10 mouse cellular contexts compared by ENCODE assay signal in the genomic region with DNA sequence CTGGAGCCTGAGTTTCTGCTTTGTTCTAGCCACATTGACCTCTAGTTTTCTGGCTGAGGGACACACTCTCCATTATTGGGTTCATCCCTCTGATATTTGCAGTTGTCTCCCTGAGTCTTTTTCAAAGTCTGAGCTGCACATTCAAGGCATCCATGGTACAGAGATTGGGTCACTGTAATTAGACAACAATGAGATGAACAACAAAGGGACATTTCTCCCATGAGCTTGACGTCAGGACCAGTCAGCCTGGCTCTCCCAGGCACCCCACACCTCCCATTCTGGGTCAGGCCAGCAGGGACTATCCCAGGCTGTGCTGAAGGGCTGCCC. TPM values are rescaled to one million over a fixed set of nuclear protein-coding genes. Genes with fewer than 3 reads are reported as not detected.
DNase-seq lines count a peak whose midpoint lies in the region; ATAC-seq and TF ChIP-seq lines count a peak whose summit lies in the region.
"Had no signal": no experiment of that assay in that cellular context is flagged by ENCODE, and none has a peak within 500 bp of the region (broad histone marks: within the 10 kb centered on the region; RNA-seq: fewer than 3 reads in every experiment).

No protein-coding gene starts in this region.

- peak; percentile 15; the same call in 1 of the 2 replicates for ATAC-seq in heart, embryonic 12.5 days (ENCODE audit: insufficient number of reproducible peaks, low FRiP score)
- ATAC-seq in midbrain, embryonic 11.5 days (ENCODE audit: low FRiP score), result 0 out of 2 replicates have a peak, but pooled peaks have one; percentile 22
- ATAC-seq in midbrain, embryonic 16.5 days, result no peak
- ATAC-seq in hindbrain, embryonic 12.5 days (ENCODE audit: low FRiP score), result peak; percentile 51; the same call in 1 of the 2 replicates

- H3K9me3 ChIP-seq in heart, embryonic 12.5 days (replicated peaks), result no peaks in the 10 kb centered on the region
- no peaks in the 10 kb centered on the region for H3K9me3 ChIP-seq in midbrain, embryonic 11.5 days (ENCODE audit: control insufficient read depth, low read length)
- no peaks in the 10 kb centered on the region for H3K9me3 ChIP-seq in midbrain, embryonic 16.5 days (replicated peaks; ENCODE audit: control insufficient read depth, low read length, poor library complexity, severe bottlenecking)
- no peaks in the 10 kb centered on the region for H3K9me3 ChIP-seq in hindbrain, embryonic 12.5 days (replicated peaks)
- H3K9me3 ChIP-seq: limb, embryonic 13.5 days had no signal

- no peak overlapping the region for H3K4me3 ChIP-seq in heart, embryonic 12.5 days
- no peak overlapping the region for H3K4me3 ChIP-seq in midbrain, embryonic 11.5 days (ENCODE audit: low read depth, low read length)
- H3K4me3 ChIP-seq in midbrain, embryonic 16.5 days (ENCODE audit: low read depth, low read length), result no peak overlapping the region
- no peak overlapping the region for H3K4me3 ChIP-seq in hindbrain, embryonic 12.5 days
- no peak overlapping the region for H3K4me3 ChIP-seq in small intestine, adult 2 months (ENCODE audit: low read depth, low read length)
- H3K4me3 ChIP-seq: limb, embryonic 13.5 days had no signal

- H3K4me1 ChIP-seq in heart, embryonic 12.5 days (replicated peaks), result peaks cover 49% of the 10 kb centered on the region
- peaks cover 4% of the 10 kb centered on the region; the same call in 1 of the 2 replicates for H3K4me1 ChIP-seq in midbrain, embryonic 11.5 days (ENCODE audit: control insufficient read depth, insufficient read depth, low read length)
- H3K4me1 ChIP-seq in midbrain, embryonic 16.5 days (ENCODE audit: control insufficient read depth, insufficient read depth, low read length), result peaks cover 3% of the 10 kb centered on the region; the same call in 1 of the 2 replicates
- peaks cover 23% of the 10 kb centered on the region; the same call in 1 of the 2 replicates for H3K4me1 ChIP-seq in hindbrain, embryonic 12.5 days
- peaks cover 33% of the 10 kb centered on the region for H3K4me1 ChIP-seq in small intestine, adult 2 months (ENCODE audit: control insufficient read depth, insufficient read depth, insufficient read length, low read length)

- TF ChIP-seq POLR2A in small intestine, adult 2 months (IDR thresholded peaks at IDR 0.05; ENCODE audit: low read depth, low read length), result no peak

- H3K9ac ChIP-seq in heart, embryonic 12.5 days, result 0 out of 2 replicates have a peak overlapping the region, but pooled peaks have one; percentile 27
- no peak overlapping the region for H3K9ac ChIP-seq in midbrain, embryonic 11.5 days (ENCODE audit: low read length)
- H3K9ac ChIP-seq in midbrain, embryonic 16.5 days (ENCODE audit: low read depth, low read length), result no peak overlapping the region
- H3K9ac ChIP-seq in hindbrain, embryonic 12.5 days, result no peak overlapping the region
- H3K9ac ChIP-seq: limb, embryonic 13.5 days had no signal

- no peaks in the 10 kb centered on the region for H3K36me3 ChIP-seq in heart, embryonic 12.5 days
- H3K36me3 ChIP-seq in midbrain, embryonic 11.5 days (ENCODE audit: control insufficient read depth, insufficient read depth, low read length), result no peaks in the 10 kb centered on the region
- no peaks in the 10 kb centered on the region for H3K36me3 ChIP-seq in midbrain, embryonic 16.5 days (ENCODE audit: control insufficient read depth, insufficient read depth, low read length)
- no peaks in the 10 kb centered on the region for H3K36me3 ChIP-seq in hindbrain, embryonic 12.5 days
- H3K36me3 ChIP-seq in small intestine, adult 2 months (ENCODE audit: control insufficient read depth, insufficient read depth, low read length), result no peaks in the 10 kb centered on the region
- H3K36me3 ChIP-seq: limb, embryonic 13.5 days had no signal

- 55% methylated on average over 1 of the region's 1 CpGs for whole genome bisulfite sequencing in heart, embryonic 12.5 days
- 32% methylated on average over 1 of the region's 1 CpGs for WGBS in midbrain, embryonic 11.5 days
- WGBS in midbrain, embryonic 16.5 days, result 28% methylated on average over 1 of the region's 1 CpGs
- 20% methylated on average over 1 of the region's 1 CpGs for WGBS in hindbrain, embryonic 12.5 days
- 51% methylated on average over 1 of the region's 1 CpGs for WGBS in small intestine, adult 2 months

- no peak for TF ChIP-seq CTCF in small intestine, adult 2 months (IDR thresholded peaks at IDR 0.05; ENCODE audit: extremely low read depth, insufficient read length, insufficient replicate concordance, low read depth, low read length)

- H3K4me2 ChIP-seq in heart, embryonic 12.5 days, result no peak overlapping the region
- no peak overlapping the region for H3K4me2 ChIP-seq in midbrain, embryonic 11.5 days
- no peak overlapping the region for H3K4me2 ChIP-seq in midbrain, embryonic 16.5 days (ENCODE audit: low read length)
- no peak overlapping the region for H3K4me2 ChIP-seq in hindbrain, embryonic 12.5 days (replicated peaks)
- H3K4me2 ChIP-seq: limb, embryonic 13.5 days had no signal

- H3K27me3 ChIP-seq in heart, embryonic 12.5 days (replicated peaks), result no peaks in the 10 kb centered on the region
- no peaks in the 10 kb centered on the region; the same call in 1 of the 2 replicates for H3K27me3 ChIP-seq in midbrain, embryonic 11.5 days (ENCODE audit: control insufficient read depth, insufficient read depth, low read length)
- H3K27me3 ChIP-seq in midbrain, embryonic 16.5 days (ENCODE audit: control insufficient read depth, insufficient read depth, low read depth, low read length), result no peaks in the 10 kb centered on the region
- H3K27me3 ChIP-seq in hindbrain, embryonic 12.5 days, result no peaks in the 10 kb centered on the region
- no peaks in the 10 kb centered on the region for H3K27me3 ChIP-seq in small intestine, adult 2 months (ENCODE audit: control insufficient read depth, insufficient read depth, low read length)
- H3K27me3 ChIP-seq: limb, embryonic 13.5 days had no signal

- DNase-seq in heart, adult 18-20 months, result no peak
- no peak for DNase-seq in midbrain, embryonic 11.5 days (ENCODE audit: low spot score, missing footprints)
- DNase-seq in lung, postnatal 14 days, result no peak
- DNase-seq in urinary bladder, adult 2 months (ENCODE audit: low spot score), result no peak
- DNase-seq: kidney, postnatal 10 days had no signal

- peak overlapping the region; percentile 49; the same call in 1 of the 2 replicates for H3K27ac ChIP-seq in heart, embryonic 12.5 days (ENCODE audit: poor library complexity, severe bottlenecking)
- no peak overlapping the region for H3K27ac ChIP-seq in midbrain, embryonic 11.5 days (ENCODE audit: low read depth, low read length)
- no peak overlapping the region for H3K27ac ChIP-seq in midbrain, embryonic 16.5 days (ENCODE audit: low read length)
- H3K27ac ChIP-seq in hindbrain, embryonic 12.5 days, result no peak overlapping the region
- peak overlapping the region; percentile 92 for H3K27ac ChIP-seq in small intestine, adult 2 months (ENCODE audit: insufficient read depth, low read depth, low read length)
- H3K27ac ChIP-seq: limb, embryonic 13.5 days had no signal

RNA-seq across cellular contexts. Expression of a gene that starts 31.4 kb away (rescaled TPM):
- 89.3 and 89.4 TPM in 2 replicates for polyA plus RNA-seq in heart, embryonic 12.5 days (2016; fragmentation: Nextera tagmentation; extraction: Ambion mirVana)
- total RNA-seq in heart, adult 18-20 months (2021), result 100 to 1,000 TPM; 156 to 159 TPM
- 31.9 and 36.3 TPM in 2 replicates for polyA plus RNA-seq in midbrain, embryonic 11.5 days (2014; fragmentation: Nextera tagmentation; extraction: Ambion mirVana)
- polyA plus RNA-seq in midbrain, embryonic 16.5 days (2015; fragmentation: Nextera tagmentation; extraction: Ambion mirVana), result 8.9 and 10.2 TPM in 2 replicates
- polyA plus RNA-seq in hindbrain, embryonic 12.5 days (2016; fragmentation: Nextera tagmentation; extraction: Ambion mirVana), result 21.4 and 22.0 TPM in 2 replicates
- 8.3 and 17.1 TPM in 2 replicates for polyA plus RNA-seq in small intestine, adult 2 months (2012; rRNA removed)
- polyA plus RNA-seq in urinary bladder, adult 2 months (2012; rRNA removed), result 24.7 and 25.4 TPM in 2 replicates

Comparison
In these comparisons a context has a peak if more than half of its experiments do, and no peak if none do; other contexts are left out.
1. H3K27ac ChIP-seq: peak in heart, embryonic 12.5 days (single experiment) and small intestine, adult 2 months (single experiment); none in midbrain, embryonic 11.5 days (single experiment), midbrain, embryonic 16.5 days (single experiment) and hindbrain, embryonic 12.5 days (single experiment).